Mouse (Mus musculus) cortical plate, adult 2 months (tissue): ENCODE results near the gene AY761185. TPM values are rescaled to one million over a fixed set of nuclear protein-coding genes. Genes with fewer than 3 reads are reported as not detected.
"Not testable (repeated sequence)": the region's sequence is repeated elsewhere in the genome, so short reads cannot be mapped to it uniquely, and the experiment has no call there.

Experiments
- H3K27ac ChIP-seq: fragments of 200-500 bp; 2 replicates; pipeline ENCODE4 v1.5.1; 2012; ENCODE audit warnings: low read length, control low read depth, inconsistent platforms; ENCODE audit not compliant: insufficient read depth
- H3K4me1 ChIP-seq: fragments of 200-500 bp; 2 replicates; pipeline ENCODE4 v1.6.1; 2011; ENCODE audit warnings: low read length; ENCODE audit not compliant: control insufficient read depth, insufficient read depth
- H3K4me3 ChIP-seq: fragments of 200-500 bp; 2 replicates; pipeline ENCODE4 v1.5.1; 2011; ENCODE audit warnings: mild to moderate bottlenecking, low read length, control low read depth; ENCODE audit not compliant: insufficient read depth
- CTCF ChIP-seq: fragments of 200-500 bp; IDR thresholded peaks from 2 replicates; pipeline ENCODE4 v1.5.1; 2011; ENCODE audit warnings: mild to moderate bottlenecking, control low read depth, low read length; ENCODE audit not compliant: insufficient read depth; ENCODE audit errors: extremely low read depth
- POLR2A ChIP-seq: fragments of 200-500 bp; IDR thresholded peaks from 2 replicates; pipeline ENCODE4 v1.6.1; 2011; ENCODE audit warnings: mild to moderate bottlenecking, low read length, control low read depth; ENCODE audit not compliant: insufficient read depth; ENCODE audit errors: extremely low read depth
- polyA plus RNA-seq: library from polyadenylated mRNA; depleted of rRNA; stranded (reverse); fragments of >200 nt; gene quantifications from 2 replicates; pipeline ENCODE4 v1.2.3, GENCODE M21; 2012; rRNA removed

The AY761185 gene
- not detected in 2 replicates for polyA plus RNA-seq

GRCm38 (mm10) chr8:20944610-20945009, at the start of gene AY761185:
Gene AY761185, minus strand, starts transcription at chr8:20944710.
- Histone ChIP-seq H3K4me3 (no peak within 1 kb of the TSS), H3K27ac (no peak within 1 kb of the TSS)
- TF ChIP-seq CTCF (no peak), POLR2A (no peak)

GRCm38 (mm10) chr8:20994042-20994441, 49.5 kb upstream of the AY761185 start:
- H3K27ac ChIP-seq, H3K4me3 ChIP-seq, H3K4me1 ChIP-seq: not testable (repeated sequence)

More at GRCm38 (mm10) chr8:20944610-20945009, at the start of gene AY761185:
- no peaks in the 10 kb centered on the region for H3K4me1 ChIP-seq

DNA sequence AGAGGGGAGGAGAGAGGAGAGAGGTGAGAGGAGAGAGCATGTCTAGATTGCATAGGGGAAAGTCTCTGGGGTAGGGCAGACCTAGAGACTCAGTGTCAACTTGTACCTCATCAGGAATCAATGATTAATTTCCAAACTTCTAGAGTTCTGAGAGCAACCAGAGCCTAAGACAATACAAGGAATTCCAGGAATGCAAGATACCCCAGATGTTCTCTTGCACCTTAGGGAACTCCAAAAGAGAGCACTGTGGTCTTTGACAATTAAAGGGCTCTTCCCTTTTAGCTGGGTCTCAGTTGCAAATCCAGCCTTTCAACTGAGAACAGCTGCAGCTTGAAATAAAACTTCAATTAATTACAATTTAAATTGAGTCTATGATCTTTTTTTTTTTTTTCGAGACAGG, 35.3 kb upstream of the AY761185 start:
- no peak overlapping the region for H3K27ac ChIP-seq
- H3K4me1 ChIP-seq, result no peaks in the 10 kb centered on the region
- H3K4me3 ChIP-seq, result no peak overlapping the region
- TF ChIP-seq POLR2A (no peak), CTCF (no peak)

- Histone ChIP-seq H3K4me3 (no peak overlapping the region), H3K4me1 (no peaks in the 10 kb centered on the region), H3K27ac (no peak overlapping the region)
- TF ChIP-seq POLR2A, result no peak
- TF ChIP-seq CTCF, result no peak
Measured at GRCm38 (mm10) chr8:20964531-20964930, 20.0 kb upstream of the AY761185 start.

DNA sequence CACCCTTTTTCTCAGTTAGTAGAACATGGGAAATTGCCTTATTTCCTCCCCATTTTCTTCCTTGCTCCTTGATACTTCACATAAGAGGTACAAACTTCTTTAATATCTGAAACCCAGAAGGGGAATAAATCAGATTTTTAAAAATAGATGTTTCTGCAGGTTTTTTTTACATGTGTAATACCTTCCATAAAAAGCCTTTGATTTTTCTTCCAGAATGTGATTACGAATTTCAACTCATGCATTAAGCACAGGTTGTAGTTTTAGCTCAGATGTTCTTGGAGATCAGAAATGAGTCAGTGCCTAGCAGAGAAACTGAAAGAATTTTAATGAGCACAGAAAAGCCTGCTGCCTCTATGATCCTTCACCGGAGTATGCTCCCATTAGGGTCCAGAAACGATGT, 22.5 kb downstream of the AY761185 start, which contains the start of gene Gm6040:
Gm6040 (minus strand) TSS at position 101 of the 400 bp plus-strand sequence.
- Histone ChIP-seq H3K4me3 (no peak within 1 kb of the TSS), H3K27ac (no peak within 1 kb of the TSS), H3K4me1 (no peaks in the 10 kb centered on the region)
- TF ChIP-seq CTCF (no peak), POLR2A (no peak)

GRCm38 (mm10) chr8:20912288-20912687, 32.2 kb downstream of the AY761185 start:
- H3K4me3 ChIP-seq, result no peak overlapping the region
- no peaks in the 10 kb centered on the region for H3K4me1 ChIP-seq
- H3K27ac ChIP-seq, result no peak overlapping the region
- TF ChIP-seq POLR2A, result no peak
- no peak for TF ChIP-seq CTCF

DNA sequence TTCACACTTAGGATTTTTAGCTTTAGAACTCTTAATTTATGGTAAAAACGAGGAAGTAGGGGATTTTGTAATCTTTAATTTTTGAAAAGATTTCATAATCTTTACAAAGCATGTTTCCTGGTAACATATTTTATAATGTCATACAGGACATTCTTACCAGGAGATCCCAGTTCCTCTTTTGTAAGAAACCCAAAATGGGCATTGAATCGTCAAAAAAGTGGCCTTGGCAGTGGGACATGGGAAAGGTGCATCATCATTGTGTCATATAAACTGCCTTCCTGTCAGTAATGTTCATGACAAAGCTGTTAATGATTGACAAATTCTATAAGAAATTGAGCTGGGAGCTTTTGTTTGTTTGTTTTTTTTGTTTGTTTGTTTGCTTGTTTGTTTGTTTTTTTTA, 36.3 kb downstream of the AY761185 start:
- H3K4me3 ChIP-seq, result no peak overlapping the region
- H3K27ac ChIP-seq, result no peak overlapping the region
- no peaks in the 10 kb centered on the region for H3K4me1 ChIP-seq
- no peak for TF ChIP-seq CTCF
- TF ChIP-seq POLR2A, result no peak

DNA sequence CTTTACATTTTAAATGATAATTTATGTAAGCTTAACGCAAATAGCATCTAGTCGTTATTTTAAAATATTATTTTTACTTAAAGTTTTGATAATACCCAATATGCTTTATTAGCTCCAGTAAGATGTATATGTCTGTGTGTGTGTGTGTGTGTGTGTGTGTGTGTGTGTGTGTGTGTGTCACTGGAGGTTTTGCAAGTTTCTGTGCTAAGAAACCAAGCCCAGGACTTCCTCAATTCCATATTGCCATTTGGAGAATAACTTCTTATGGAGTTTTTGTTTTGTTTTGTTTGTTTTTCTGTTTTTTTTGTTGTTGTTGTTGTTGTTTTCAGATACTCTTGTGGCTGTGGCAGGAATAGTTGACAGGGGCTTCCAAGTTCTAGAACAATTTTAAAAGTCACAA, 37.4 kb downstream of the AY761185 start:
- no peak for TF ChIP-seq CTCF
- H3K4me3 ChIP-seq, result no peak overlapping the region

DNA sequence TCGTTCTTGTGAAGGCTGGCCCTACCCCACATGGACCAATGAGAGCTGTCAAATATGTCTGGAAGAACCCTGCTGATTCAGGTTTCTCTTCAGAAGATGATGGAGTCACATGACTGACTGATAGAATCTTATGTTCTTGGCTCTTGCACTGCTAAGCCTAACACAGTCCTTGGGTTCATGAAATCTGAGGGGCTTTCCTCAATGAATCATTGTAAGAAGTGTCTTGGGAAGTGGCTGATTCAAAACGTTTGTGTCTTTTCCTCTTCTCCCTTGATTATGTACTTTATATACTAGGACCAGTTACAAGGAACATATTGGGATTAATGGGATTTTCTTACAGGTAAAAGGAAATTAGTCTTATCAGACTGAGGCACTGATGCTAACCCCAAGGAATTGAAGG, 42.0 kb downstream of the AY761185 start, which contains the start of gene Gm15056:
Gm15056 (minus strand) TSS at position 101 of the 400 bp plus-strand sequence.
- Histone ChIP-seq H3K27ac (no peak within 1 kb of the TSS), H3K4me3 (no peak within 1 kb of the TSS), H3K4me1 (no peaks in the 10 kb centered on the region)
- TF ChIP-seq CTCF (no peak), POLR2A (no peak)

More for the DNA sequence above, 37.4 kb downstream of the AY761185 start:
- no peak overlapping the region for H3K27ac ChIP-seq
- H3K4me1 ChIP-seq, result no peaks in the 10 kb centered on the region

Other genes starting within 250 kb of the AY761185 start
- not detected in 2 replicates for gene Defb33, start 52.0 kb downstream of the AY761185 start, polyA plus RNA-seq
- not detected in 2 replicates for gene Gm15056, start 42.1 kb downstream of the AY761185 start, polyA plus RNA-seq
- gene Gm6040, start 22.6 kb downstream of the AY761185 start, polyA plus RNA-seq, result not detected in 2 replicates
- not detected in 2 replicates for gene Defa21, start 80.8 kb upstream of the AY761185 start, polyA plus RNA-seq
- gene Defa23, start 110.3 kb upstream of the AY761185 start, polyA plus RNA-seq, result not detected in 2 replicates
- not detected in 2 replicates for gene Defa35, start 120.3 kb upstream of the AY761185 start, polyA plus RNA-seq
- gene Defa25, start 139.7 kb upstream of the AY761185 start, polyA plus RNA-seq, result not detected in 2 replicates
- gene Gm14851, start 151.3 kb upstream of the AY761185 start, polyA plus RNA-seq, result not detected in 2 replicates
- gene Defa30, start 189.9 kb upstream of the AY761185 start, polyA plus RNA-seq, result not detected in 2 replicates
- not detected in 2 replicates for gene Defa22, start 217.6 kb upstream of the AY761185 start, polyA plus RNA-seq
- gene Defa31, start 246.9 kb upstream of the AY761185 start, polyA plus RNA-seq, result not detected in 2 replicates